Mouse (Mus musculus) cerebellum, adult 2 months (tissue): Measurements from ENCODE around the gene Spryd3.

Experiments
- CTCF ChIP-seq: fragments of 200-500 bp; IDR thresholded peaks from 2 replicates; pipeline ENCODE4 v1.5.1; 2011; ENCODE audit warnings: low read depth, mild to moderate bottlenecking, control low read depth, low read length, moderate library complexity, borderline replicate concordance; ENCODE audit not compliant: insufficient read depth
- POLR2A ChIP-seq: fragments of 200-500 bp; IDR thresholded peaks from 2 replicates; pipeline ENCODE4 v1.6.1; 2011; ENCODE audit warnings: low read length, control low read depth, borderline replicate concordance; ENCODE audit not compliant: insufficient read depth

DNA sequence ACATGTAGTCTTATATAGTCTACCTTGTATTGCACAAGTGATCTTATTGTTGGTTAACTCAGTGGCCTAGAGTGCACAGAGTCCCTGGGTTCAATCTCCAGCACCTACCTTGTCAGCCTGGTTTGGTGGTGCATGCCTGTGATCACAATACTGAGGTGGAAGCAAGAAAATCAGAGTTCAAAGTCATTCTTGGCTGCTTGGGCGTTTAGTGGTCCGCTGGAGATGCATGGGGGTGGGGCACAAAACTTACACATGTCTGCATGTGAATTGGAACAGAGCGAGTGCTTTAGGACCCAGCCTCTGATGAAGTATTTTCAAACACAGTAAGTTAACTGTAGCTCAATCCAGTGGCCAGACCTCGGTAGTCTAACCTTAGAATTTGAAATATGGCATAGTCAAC is 56.8 kb downstream of the Spryd3 start:
- TF ChIP-seq CTCF (no peak), POLR2A (no peak)
